Mouse (Mus musculus) natural killer cell, adult 2 months (primary cell): ENCODE data around the gene Shisa8.

ENCODE experiments used
- DNase-seq, 2 experiments: peaks; one replicate each; pipeline ENCODE4 v3.0.0; 2022; ENCODE audit warnings: low spot score in 2 of 2

The Shisa8 gene

GRCm38 (mm10) chr15:82223251-82223650 lies 10.6 kb upstream of the Shisa8 start:
- no peak for DNase-seq

DNA sequence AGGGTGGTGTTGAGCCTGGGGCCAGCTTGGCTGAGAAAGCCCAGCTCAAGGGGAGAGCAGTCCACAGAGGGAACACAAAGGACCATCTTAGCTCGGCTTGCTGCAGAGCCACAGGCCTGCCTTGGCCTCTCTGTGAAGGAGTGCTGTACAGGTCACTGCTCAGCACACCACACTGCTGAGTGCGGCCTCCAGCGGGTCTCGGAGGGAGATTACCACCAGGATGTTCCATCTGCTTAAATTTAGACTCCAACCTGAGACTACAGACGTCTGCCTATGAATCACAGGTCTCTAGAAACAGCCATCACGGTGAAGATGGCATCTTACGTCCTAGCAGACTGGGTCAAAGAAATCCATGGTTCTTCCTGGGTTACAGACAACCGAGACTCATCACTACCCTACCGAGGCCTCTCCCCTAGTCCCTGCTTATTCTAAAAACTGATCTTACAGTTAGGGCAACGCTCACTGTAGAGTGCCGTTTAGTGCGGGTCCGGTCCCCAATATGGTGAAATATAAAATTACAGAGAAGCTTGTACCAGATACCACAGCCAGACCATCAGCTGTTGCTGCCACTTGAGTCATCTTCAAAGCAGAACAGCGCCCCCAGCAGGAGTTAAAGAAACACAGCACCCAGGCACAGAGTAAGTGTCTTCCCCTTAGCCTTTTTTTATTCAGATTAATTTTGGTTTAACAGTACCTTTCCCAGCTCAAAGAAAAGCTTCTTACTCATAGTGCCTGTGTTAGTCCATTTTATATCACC lies 8.7 kb upstream of the Shisa8 start:
- no peak for DNase-seq

GRCm38 (mm10) chr15:82220003-82220675 lies 7.5 kb upstream of the Shisa8 start:
- DNase-seq, result no peak

DNA sequence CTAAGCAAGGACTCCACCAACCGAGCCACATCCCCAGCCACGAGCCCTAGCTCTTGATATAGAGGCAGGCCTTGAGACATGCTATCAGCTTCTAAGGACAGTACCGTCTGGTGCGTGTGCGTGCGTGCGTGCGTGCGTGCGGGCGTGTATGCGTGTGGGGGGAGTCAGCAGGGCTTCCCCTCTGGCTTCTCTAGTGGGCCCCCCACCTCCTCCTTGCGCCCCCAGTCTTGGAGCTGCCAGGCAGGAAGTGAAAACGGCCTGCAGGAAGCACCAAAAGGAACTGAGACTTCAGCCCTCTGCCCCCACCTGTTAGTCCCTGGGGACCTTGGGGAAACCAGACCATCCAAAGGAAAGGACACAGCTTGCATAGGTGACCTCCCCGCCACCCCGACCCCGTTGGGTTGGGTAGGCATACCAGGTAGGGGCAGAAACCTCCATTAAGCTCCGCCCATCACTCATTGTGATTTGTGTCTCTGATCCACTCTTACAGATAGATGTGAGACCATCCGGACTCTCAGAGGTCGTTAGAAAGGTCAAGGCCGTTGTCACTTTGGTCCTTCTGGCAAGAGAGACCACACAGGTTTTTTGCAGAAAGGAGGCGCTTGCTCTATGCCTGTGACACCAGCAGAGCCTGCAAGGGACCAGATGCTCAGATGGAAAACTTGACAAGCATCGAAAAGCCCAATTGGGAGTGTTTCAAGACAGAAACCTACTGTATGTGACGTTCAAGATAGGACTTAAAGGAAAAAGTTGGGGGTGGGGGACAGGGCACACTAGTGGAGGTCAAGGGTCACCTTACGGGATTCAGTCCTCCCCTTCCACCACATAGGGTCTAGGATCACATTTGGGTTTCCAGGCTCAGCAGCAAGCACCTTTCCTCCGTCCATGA lies 6.4 kb upstream of the Shisa8 start:
- peak in 1 of 2 experiments; percentile 81 for DNase-seq

DNA sequence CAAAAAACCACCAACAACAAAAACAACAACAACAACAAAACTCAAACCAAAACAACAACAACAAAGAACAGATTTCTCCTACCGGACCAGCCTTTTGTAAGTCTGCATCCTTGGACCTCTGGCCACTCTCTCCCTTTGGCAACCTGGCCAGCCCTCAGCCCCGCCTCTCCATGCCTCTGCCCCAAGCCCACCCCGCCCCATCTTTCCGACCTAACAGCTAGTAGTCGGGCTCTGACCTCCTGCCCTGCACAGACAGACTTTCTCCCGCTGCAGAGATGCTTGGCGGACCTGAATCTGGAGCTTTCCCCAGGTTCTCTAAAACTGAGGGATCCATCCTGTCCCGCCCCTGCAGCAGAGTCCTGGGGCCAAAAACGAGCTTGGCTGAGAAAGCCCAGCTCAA lies 5.4 kb upstream of the Shisa8 start:
- DNase-seq, result no peak

DNA sequence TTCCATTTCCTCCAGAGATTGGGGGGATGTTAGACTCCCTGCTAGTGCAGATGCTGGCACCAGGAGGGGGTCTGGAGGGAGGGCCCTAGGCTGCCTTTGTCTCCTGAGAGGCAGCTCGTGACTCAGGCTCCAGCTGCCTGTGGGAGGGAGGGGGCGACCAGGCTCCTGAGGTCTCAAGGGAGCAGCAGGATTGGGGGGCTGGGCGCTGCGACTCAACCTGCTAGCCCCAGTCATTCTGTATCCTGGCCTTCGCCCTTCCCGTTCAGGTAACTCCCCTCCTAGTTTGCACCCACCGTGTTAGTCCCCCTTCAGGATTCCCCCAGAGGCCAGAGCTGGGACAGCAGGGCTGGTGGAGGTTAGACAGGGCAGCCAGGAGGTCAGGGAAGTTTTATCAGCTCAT lies 4.4 kb upstream of the Shisa8 start:
- no peak for DNase-seq

GRCm38 (mm10) chr15:82216142-82216827 lies 3.7 kb upstream of the Shisa8 start:
- DNase-seq, result no peak

DNA sequence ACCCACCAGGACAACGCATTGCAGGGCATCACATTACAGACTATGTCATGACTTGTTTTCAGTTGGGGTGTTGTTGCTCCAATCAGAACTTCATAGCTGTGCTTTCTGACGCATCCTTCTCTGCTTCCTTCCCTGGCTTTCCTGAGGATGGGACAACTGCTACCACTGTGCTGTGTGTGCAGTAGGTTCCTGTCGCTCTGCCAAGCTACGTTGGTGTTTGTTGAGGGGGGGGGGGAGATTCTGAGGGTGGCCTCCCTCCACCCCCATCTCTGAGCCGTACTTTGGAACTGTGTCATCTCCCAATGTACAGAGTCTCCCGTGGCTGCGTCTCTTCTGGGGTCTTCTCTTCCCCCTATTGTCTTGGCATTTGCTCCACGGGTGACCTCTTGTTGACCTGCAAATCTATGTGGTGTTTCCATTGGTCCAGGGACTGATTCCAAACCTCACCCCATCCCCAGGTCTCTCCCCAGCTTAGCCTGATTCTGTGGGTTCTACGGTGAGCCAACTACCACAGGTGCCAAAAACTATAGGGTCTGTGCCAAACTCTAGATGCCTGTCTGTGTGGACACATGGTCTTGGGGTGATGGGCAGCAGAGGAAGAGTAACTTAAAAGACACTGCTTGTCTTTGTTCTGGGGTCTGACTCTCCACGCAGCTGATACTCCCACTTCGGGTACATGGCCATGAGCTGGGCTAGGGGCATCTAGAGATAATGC lies 2.9 kb upstream of the Shisa8 start:
- no peak for DNase-seq

DNA sequence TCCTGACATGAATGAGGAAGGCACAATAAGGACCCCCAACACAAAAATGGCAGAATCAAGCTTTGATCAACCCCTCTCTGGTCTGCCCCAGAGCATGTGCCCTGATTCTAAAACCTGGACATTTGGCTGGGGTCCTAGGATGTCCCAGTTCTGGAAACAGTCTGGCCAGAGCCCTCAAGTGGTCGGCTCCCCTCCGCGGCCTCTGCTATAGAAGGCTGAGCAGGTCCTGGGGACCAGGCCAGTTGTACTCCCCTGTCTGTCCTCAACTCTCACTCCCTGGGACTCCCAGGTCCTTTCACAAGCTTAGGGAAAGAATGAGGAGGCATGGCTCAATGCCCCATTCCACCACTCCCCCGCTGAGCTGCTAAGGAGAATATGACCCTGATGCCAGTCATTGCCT lies 607 bp upstream of the Shisa8 start:
- no peak for DNase-seq

GRCm38 (mm10) chr15:82211911-82212751 lies 484 bp downstream of the Shisa8 start:
- DNase-seq, result no peak

DNA sequence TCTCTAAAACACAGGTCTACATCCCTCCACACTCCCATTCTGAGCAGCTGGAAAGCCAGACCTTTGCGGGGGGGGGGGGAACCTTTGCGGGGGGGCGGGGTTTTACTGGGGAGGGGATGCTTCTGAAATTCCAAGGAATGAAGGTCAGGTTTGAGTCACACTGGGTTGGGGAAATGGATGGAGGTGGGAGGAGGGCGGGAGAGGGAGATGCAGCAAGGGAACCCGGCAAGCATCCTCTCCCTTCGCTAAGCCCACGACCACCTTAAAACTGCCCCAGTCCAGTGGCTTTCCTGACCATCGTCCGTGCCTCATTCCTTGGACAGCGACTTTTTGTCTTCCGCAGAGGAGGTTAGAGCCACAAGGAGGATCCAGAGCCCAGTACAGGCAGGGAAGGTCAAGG lies 1.3 kb downstream of the Shisa8 start:
- no peak for DNase-seq

- no peak for DNase-seq
These were observed 1.8 kb downstream of the Shisa8 start for GRCm38 (mm10) chr15:82210801-82211200.

- no peak for DNase-seq
These were observed 3.1 kb downstream of the Shisa8 start for GRCm38 (mm10) chr15:82209295-82210050.

DNA sequence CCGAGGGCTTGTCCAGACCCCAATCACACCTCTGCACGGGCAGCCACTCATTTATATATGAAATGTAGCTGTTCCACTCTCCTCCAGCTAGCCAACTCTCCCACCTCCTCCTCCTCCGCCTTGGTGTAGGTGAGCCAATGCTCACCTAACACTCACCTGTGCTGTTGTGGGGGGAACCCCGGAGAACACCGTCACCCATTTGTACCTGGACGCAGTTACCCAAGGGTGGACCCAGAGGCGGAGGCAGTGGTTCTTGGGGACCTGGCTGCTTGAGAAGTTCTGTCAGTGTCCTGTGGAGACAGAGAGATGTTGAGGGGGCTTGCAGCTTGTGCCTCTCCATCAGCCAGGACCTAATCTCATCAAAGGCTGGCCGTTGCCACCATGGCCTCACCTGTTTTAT lies 4.3 kb downstream of the Shisa8 start:
- DNase-seq, result no peak

- no peak for DNase-seq
These were observed 5.0 kb downstream of the Shisa8 start for GRCm38 (mm10) chr15:82207504-82208219.

DNA sequence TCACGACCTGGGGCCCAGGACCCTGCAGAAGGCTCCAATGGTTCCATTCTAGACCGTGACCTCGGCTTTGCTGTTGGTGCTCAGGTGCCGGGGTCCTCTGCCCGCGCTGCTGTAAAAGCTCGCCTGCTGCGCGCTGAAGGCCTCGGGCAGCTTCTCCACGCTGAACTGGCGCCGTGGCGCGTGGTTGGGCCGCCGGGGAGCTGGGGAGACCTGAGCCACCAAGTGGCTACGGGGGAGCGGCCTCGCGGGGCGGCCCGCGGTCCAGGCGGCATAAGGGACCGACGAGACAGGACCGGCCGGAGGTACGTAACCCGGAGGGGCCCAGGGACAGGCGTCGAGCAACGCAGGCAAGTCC lies 5.5 kb downstream of the Shisa8 start:
- DNase-seq, result no peak

DNA sequence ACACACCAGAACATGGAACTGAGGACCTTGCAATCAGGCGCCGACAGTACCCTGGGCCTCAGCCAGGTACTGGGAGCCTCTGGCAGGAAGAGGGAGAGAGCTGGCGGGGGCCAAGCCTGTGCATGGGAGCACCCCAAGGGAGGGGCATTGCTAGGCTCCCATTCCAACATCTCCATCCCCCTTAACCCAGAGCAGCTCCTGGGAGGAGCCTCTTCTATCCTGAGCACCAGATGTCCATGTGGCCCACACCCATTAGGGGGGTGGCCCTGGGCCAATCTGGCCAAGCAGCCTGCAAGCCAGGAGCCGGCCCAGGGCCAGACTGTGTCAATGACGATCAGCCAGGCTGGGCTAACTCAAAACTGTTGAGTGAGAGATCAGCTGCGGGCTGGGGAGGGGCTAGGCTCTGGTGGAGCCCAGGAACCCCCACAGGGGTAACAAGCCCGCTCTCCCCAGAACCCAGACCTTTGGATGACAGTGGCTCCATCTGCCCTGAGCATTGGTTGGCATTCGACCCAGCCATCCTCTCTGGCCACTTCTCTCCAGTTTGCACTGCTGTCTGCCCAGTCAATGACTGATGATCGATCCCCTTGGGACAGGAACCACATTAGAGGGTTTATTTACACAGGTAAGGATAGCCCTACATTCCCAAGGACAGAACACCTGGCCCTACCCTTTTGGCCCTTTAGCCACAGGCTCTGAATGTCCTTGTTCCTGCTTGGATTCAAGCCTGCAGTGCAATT lies 6.1 kb downstream of the Shisa8 start:
- no peak for DNase-seq

- no peak for DNase-seq
These were observed 7.8 kb downstream of the Shisa8 start for GRCm38 (mm10) chr15:82204680-82205371.
